Mouse (Mus musculus): Measurements from ENCODE around the gene Cyp2c29. TPM values are rescaled to one million over a fixed set of nuclear protein-coding genes. Genes with fewer than 3 reads are reported as not detected.
"Not testable (repeated sequence)": the region's sequence is repeated elsewhere in the genome, so short reads cannot be mapped to it uniquely, and the experiment has no call there.

The Cyp2c29 gene
- not detected in 2 replicates for polyA plus RNA-seq (2016; fragmentation: Nextera tagmentation; extraction: Ambion mirVana)

DNA sequence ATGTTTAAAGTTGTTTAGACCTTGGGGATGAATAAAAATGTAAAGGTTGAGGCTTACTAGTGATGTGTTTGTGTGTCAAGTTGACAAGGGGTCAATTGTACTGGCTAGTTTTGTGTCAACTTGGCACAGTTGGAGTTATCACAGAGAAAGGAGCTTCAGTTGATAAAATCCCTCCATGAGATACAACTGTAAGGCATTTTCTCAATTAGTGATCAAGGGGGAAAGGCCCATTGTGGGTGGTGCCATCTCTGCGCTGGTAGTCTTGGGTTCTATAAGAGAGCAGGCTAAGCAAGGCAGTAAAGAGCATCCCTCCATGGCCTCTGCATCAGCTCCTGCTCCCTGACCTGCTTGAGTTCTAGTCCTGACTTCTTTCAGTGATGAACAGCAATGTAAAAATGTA, at the start of gene Cyp2c29:
TSS of gene Cyp2c29 (plus strand) at position 301 of the 400 bp plus-strand sequence.
- no CpG with 5 or more reads among the region's 1 CpGs for WGBS
- ATAC-seq (ENCODE audit: insufficient number of reproducible peaks, insufficient read depth, low FRiP score, low TSS enrichment, low read depth); H3K9ac ChIP-seq (replicated peaks); H3K27me3 ChIP-seq; H3K36me3 ChIP-seq; H3K4me1 ChIP-seq (replicated peaks); H3K4me2 ChIP-seq; H3K4me3 ChIP-seq (replicated peaks); H3K27ac ChIP-seq: not testable (repeated sequence)
- H3K9me3 ChIP-seq: peaks cover 10% of the 10 kb centered on the region; the same call in 1 of the 2 replicates

DNA sequence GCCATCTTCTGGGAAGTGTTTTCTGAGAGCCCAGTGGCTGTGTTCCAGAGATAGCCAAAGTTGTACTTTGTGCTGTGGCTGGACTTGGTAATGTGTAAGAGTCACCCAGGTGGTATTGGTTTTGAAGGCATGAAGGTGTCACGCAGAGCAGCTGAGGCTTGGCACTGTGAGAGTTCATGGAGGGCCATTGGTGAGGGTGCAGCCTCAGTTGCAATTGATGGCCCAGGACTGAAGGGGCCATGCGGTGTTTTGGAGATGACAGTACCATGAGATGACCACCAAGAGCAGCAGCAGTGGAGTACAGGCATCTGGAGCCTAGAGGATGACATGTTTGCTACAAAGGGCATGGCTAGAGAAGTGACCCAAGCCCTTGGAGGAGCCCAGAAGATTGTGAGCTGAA, 2.2 kb upstream of the Cyp2c29 start:
- not testable (repeated sequence) for ATAC-seq (ENCODE audit: insufficient number of reproducible peaks, insufficient read depth, low FRiP score, low TSS enrichment, low read depth); H3K4me3 ChIP-seq (replicated peaks); H3K27ac ChIP-seq; H3K9ac ChIP-seq (replicated peaks); H3K4me2 ChIP-seq; H3K27me3 ChIP-seq; H3K4me1 ChIP-seq (replicated peaks); H3K36me3 ChIP-seq; H3K9me3 ChIP-seq
- WGBS: 73% methylated on average over 2 of the region's 2 CpGs

DNA sequence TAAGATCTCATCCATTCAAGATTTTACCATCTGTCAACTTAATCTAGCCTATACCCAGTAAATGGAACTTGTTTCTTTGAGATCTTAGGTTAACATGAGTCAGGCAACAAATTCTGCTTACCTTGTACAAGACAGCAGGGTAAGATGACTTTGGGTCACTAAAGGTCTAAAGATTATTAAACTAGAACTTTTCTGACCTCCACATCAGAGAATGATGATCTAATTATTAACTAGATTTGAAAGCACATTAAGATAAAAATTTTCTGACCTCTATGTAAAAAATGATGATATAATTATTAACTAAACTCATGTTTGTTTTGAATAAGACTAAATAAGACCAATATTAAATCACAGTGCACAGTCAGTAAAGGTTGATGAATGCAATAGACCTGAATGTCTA, 13.6 kb downstream of the Cyp2c29 start:
- Histone ChIP-seq H3K27me3 (no peaks in the 10 kb centered on the region), H3K4me3 (replicated peaks) (no peak overlapping the region), H3K27ac (no peak overlapping the region), H3K4me2 (no peak overlapping the region), H3K9me3 (peaks cover 8% of the 10 kb centered on the region; the same call in 1 of the 2 replicates), H3K9ac (replicated peaks) (no peak overlapping the region), H3K4me1 (replicated peaks) (no peaks in the 10 kb centered on the region), H3K36me3 (no peaks in the 10 kb centered on the region)
- ATAC-seq (ENCODE audit: insufficient number of reproducible peaks, insufficient read depth, low FRiP score, low TSS enrichment, low read depth): no peak

DNA sequence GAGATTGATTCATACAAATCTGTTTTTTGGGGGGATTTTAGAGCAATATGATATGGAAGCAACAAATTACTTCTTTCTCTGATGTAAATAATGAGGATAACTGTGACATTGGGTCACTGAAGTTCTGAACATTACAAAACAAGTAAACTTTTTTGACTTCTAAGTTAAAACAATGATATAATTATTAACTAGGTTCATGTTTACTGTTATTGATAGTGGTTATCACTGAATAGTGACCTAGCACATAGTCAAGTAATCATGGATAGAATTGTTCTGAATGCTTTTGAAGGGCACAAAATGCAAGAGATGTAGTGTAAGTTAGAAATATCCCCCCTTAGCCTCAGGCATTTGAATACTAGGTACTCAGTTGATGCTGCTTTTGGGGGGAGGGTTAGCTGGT, 16.4 kb downstream of the Cyp2c29 start:
- ATAC-seq (ENCODE audit: insufficient number of reproducible peaks, insufficient read depth, low FRiP score, low TSS enrichment, low read depth): no peak
- Histone ChIP-seq H3K36me3 (no peaks in the 10 kb centered on the region), H3K27me3 (no peaks in the 10 kb centered on the region), H3K4me1 (replicated peaks) (no peaks in the 10 kb centered on the region), H3K4me2 (no peak overlapping the region), H3K9ac (replicated peaks) (no peak overlapping the region), H3K27ac (no peak overlapping the region), H3K4me3 (replicated peaks) (no peak overlapping the region), H3K9me3 (peaks cover 16% of the 10 kb centered on the region; the same call in 1 of the 2 replicates)

DNA sequence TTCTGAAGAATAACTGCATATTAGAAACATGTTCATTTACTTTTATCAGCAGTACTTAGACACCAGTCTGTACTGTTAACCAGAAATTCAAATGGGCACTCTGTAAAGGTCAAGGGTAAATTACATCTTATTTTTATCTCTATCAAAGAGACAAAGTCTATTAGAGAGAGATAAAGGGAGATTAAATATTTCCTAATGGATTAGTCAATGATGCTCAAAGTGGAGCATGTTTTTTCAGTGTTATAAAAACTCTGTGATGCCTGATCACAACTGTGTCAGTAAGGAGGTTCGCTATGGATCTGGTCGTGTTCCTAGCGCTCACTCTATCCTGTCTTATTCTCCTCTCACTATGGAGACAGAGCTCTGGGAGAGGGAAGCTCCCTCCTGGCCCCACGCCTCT, 17.6 kb downstream of the Cyp2c29 start:
- H3K27me3 ChIP-seq: no peaks in the 10 kb centered on the region
- H3K9ac ChIP-seq (replicated peaks): no peak overlapping the region
- whole genome bisulfite sequencing: 76% methylated on average over 4 of the region's 4 CpGs
- no peak overlapping the region for H3K4me2 ChIP-seq
- ATAC-seq (ENCODE audit: insufficient number of reproducible peaks, insufficient read depth, low FRiP score, low TSS enrichment, low read depth): no peak
- no peaks in the 10 kb centered on the region for H3K4me1 ChIP-seq (replicated peaks)
- no peak overlapping the region for H3K4me3 ChIP-seq (replicated peaks)
- H3K9me3 ChIP-seq: peaks cover 17% of the 10 kb centered on the region; the same call in 1 of the 2 replicates
- no peak overlapping the region for H3K27ac ChIP-seq
- H3K36me3 ChIP-seq: no peaks in the 10 kb centered on the region

DNA sequence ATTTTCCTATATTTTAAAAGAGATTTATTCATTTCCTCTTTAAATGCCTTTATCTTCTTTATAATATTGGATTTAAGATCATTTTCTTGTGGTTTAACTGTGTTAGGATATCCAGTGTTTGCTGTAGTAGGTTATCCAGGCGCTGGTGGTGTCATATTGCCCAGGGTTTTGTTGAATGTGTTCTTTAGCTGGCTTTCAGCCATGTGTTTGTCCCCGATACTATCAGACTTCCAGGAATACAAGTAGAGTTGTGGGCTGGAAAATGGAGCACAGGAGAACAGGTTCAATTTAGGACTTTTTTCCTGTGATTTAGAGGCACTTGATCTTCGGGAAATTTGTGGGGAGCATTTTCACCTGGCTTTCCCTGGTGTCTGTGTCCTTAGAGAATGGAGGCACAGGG, 19.8 kb downstream of the Cyp2c29 start:
- Histone ChIP-seq H3K4me3 (replicated peaks) (no peak overlapping the region), H3K27me3 (no peaks in the 10 kb centered on the region), H3K36me3 (no peaks in the 10 kb centered on the region), H3K4me1 (replicated peaks) (no peaks in the 10 kb centered on the region), H3K27ac (no peak overlapping the region), H3K9me3 (peaks cover 17% of the 10 kb centered on the region; the same call in 1 of the 2 replicates), H3K4me2 (no peak overlapping the region), H3K9ac (replicated peaks) (no peak overlapping the region)
- ATAC-seq (ENCODE audit: insufficient number of reproducible peaks, insufficient read depth, low FRiP score, low TSS enrichment, low read depth): no peak
- 73% methylated on average over 3 of the region's 3 CpGs for WGBS

Other genes starting within 250 kb of the Cyp2c29 start
- gene Cyp2c65, start 208.4 kb upstream of the Cyp2c29 start, polyA plus RNA-seq (2016; fragmentation: Nextera tagmentation; extraction: Ambion mirVana): not detected in 2 replicates
- not detected in 2 replicates for gene Cyp2c66, start 155.5 kb upstream of the Cyp2c29 start, polyA plus RNA-seq (2016; fragmentation: Nextera tagmentation; extraction: Ambion mirVana)
- not detected in 2 replicates for gene Cyp2c38, start 193.7 kb downstream of the Cyp2c29 start, polyA plus RNA-seq (2016; fragmentation: Nextera tagmentation; extraction: Ambion mirVana)
- gene Cyp2c39, start 241.5 kb downstream of the Cyp2c29 start, polyA plus RNA-seq (2016; fragmentation: Nextera tagmentation; extraction: Ambion mirVana): not detected in 2 replicates

Data from limb, embryonic 12.5 days (tissue).